Mouse (Mus musculus) cerebellum, postnatal 25 days (tissue): ENCODE measurements at regions not wholly inside any gene's neighbourhood (a gene's known extent, or its start where the extent isn't known, plus 50 kb on each side); places are given as distances from the start of the nearest gene placed in this dataset.

ENCODE experiments used
- DNase-seq, 2 experiments: peaks; one replicate each; pipeline ENCODE4 v3.0.0; 2021; ENCODE audit warnings: mixed read lengths in 2 of 2

DNA sequence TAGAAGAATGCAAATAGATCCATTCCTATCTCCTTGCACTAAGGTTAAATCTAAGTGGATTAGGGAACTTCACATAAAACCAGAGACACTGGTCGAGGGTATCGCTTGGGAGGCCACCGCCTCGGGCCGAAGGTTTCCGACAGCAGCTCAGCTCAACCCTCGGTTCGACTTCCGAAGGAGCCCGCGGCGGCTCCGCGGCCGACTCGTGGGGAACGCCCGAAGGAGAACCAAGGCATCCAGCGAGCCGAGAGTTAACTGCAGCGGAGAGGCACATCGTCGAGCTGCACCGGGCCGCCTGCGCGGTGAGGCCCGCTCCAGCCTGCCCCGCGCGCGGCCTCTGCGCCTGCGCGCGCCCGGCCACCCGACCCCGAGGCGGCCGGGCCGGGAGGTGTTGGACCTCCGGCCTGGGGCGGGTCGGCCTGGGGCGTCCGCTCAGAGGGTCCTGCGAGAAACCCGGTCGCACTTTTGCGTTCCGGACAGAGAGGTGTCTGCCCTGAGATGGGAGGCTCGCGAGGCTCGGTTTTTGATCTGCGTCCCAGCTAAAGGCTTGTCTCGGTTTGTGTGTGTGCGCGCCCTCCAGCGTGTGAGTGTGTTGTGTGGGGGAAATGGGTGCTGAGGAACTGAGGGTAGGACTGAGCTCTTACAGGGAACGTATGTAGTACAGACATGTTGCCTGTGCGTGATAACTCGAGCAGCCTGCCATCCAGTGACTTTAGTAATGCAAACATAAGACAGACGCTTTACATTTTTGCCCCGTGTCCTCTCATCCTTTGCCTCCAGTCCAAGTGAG lies 50.9 kb upstream of the Vmn2r9 start:
- DNase-seq = peak; percentile 19 to 48
